ENCODE assay signal across 9 mouse cellular contexts in the genomic region with DNA sequence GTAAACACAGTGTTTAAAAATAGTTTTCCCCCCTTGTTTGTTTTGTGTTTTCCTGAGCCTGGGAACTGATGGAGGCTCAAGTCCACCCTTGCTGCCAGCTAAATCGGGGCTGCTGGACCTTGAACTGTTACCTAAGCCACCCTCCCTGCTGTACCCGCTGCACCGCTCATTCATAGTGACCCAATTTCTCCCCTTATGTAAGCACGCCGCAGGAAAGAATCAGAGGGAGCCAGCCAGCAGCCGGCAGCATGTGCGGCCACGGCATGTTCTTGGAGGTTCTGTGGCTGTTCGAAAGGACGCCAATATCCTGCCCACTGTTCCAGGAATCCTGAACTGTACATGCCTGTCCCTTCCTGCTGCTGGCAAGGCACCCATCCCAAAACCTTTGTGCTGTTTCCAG. TPM values are rescaled to one million over a fixed set of nuclear protein-coding genes. Genes with fewer than 3 reads are reported as not detected.
DNase-seq lines count a peak whose midpoint lies in the region; ATAC-seq lines count a peak whose summit lies in the region.
"Had no signal": no experiment of that assay in that cellular context is flagged by ENCODE, and none has a peak within 500 bp of the region (broad histone marks: within the 10 kb centered on the region; RNA-seq: fewer than 3 reads in every experiment).

No protein-coding gene starts in this region.

- 60% methylated on average over 10 of the region's 10 CpGs for WGBS in kidney, embryonic 15.5 days

- peaks cover 8% of the 10 kb centered on the region; the same call in 1 of the 2 replicates for H3K27me3 ChIP-seq in kidney, embryonic 15.5 days

- H3K9ac ChIP-seq in kidney, embryonic 15.5 days: no peak overlapping the region

- no peak for ATAC-seq in kidney, embryonic 15.5 days (replicated peaks; ENCODE audit: low FRiP score)

- H3K27ac ChIP-seq in kidney, embryonic 15.5 days: no peak overlapping the region
- H3K27ac ChIP-seq: macrophage had no signal

- no peak overlapping the region for H3K4me2 ChIP-seq in kidney, embryonic 15.5 days

- 0 out of 2 replicates have a peak, but pooled peaks cover 7% of the 10 kb centered on the region for H3K4me1 ChIP-seq in kidney, embryonic 15.5 days

- H3K36me3 ChIP-seq in kidney, embryonic 15.5 days: no peaks in the 10 kb centered on the region

- no peaks in the 10 kb centered on the region for H3K9me3 ChIP-seq in kidney, embryonic 15.5 days (replicated peaks)

- peak; percentile 80 for DNase-seq in kidney, adult 18-20 months
- DNase-seq in cerebellum, adult 11-12 months: peak; percentile 98
- DNase-seq in gastrocnemius, postnatal 10 days: peak; percentile 30
- DNase-seq in layer of hippocampus, postnatal 36 days: peak; percentile 69 to 70
- DNase-seq in lung, postnatal 4 days: peak; percentile 14 to 33
- no peak for DNase-seq in embryo, embryonic 10 days (ENCODE audit: low spot score)
- no peak for DNase-seq in thymus, postnatal 25 days

- no peak overlapping the region for H3K4me3 ChIP-seq in kidney, embryonic 15.5 days (replicated peaks)

RNA-seq across cellular contexts. Expression of gene Rgs8, which starts 26.3 kb away (rescaled TPM):
- polyA plus RNA-seq in kidney, embryonic 15.5 days (2015; fragmentation: Nextera tagmentation; extraction: Ambion mirVana): 0.10 and 0.14 TPM in 2 replicates
- 1 to 10 TPM in 1 of 2 experiments, under 1 TPM in 1; 0.99 to 1.2 TPM for total RNA-seq in gastrocnemius, postnatal 10 days (2021)
- total RNA-seq in layer of hippocampus, postnatal 36 days (2021): 10 to 100 TPM; 76.1 to 76.4 TPM
- polyA plus RNA-seq: macrophage had no signal

Comparison
In these comparisons a context has a peak if more than half of its experiments do, and no peak if none do; other contexts are left out.
1. DNase-seq: peak in kidney, adult 18-20 months (single experiment), cerebellum, adult 11-12 months (single experiment), gastrocnemius, postnatal 10 days (single experiment), layer of hippocampus, postnatal 36 days (2 of 2) and lung, postnatal 4 days (2 of 2); none in embryo, embryonic 10 days (single experiment) and thymus, postnatal 25 days (single experiment).
2. RNA of gene Rgs8, which starts 26.3 kb away (total RNA-seq): 76.1 to 76.4 TPM in layer of hippocampus, postnatal 36 days; 0.99 to 1.2 TPM in gastrocnemius, postnatal 10 days; every median in the first group is over 10 times any median in the second.